Mouse (Mus musculus) central nervous system, embryonic 14 days (tissue): ENCODE results near the gene Igfl3. TPM values are rescaled to one million over a fixed set of nuclear protein-coding genes. Genes with fewer than 3 reads are reported as not detected.

Experiments used
- polyA plus RNA-seq: library from polyadenylated mRNA; depleted of rRNA; stranded (reverse); fragments of >200 nt; gene quantifications from 2 replicates; pipeline ENCODE4 v1.2.3, GENCODE M21; 2012; rRNA removed

Gene Igfl3
- not detected in 2 replicates for polyA plus RNA-seq

GRCm38 (mm10) chr7:18176194-18176593 is at the start of gene Igfl3:
Gene Igfl3 (plus strand): TSS chr7:18176494.

Other genes with a start within 250 kb of the Igfl3 start
- 0.05 TPM in 1 of 2 replicates, not detected in the other for gene Ceacam11, start 204.4 kb upstream of the Igfl3 start, polyA plus RNA-seq
- gene Ceacam13, start 166.6 kb upstream of the Igfl3 start, polyA plus RNA-seq, result not detected in 2 replicates
- gene Ceacam12, start 110.6 kb upstream of the Igfl3 start, polyA plus RNA-seq, result not detected in 2 replicates
- 0.04 TPM in 1 of 2 replicates, not detected in the other for gene Mill1, start 68.9 kb downstream of the Igfl3 start, polyA plus RNA-seq
- not detected in 2 replicates for gene Psg18, start 178.5 kb downstream of the Igfl3 start, polyA plus RNA-seq